Mouse (Mus musculus) intestine, embryonic 14.5 days (tissue): ENCODE data around the gene Mospd3. TPM values are rescaled to one million over a fixed set of nuclear protein-coding genes. Genes with fewer than 3 reads are reported as not detected.

Experiments
- ATAC-seq: fragments of 200-750 bp; cut with Nextera tagmentation; replicated peaks from 2 replicates; pipeline ENCODE4 v1.8.0; 2017; ENCODE audit warnings: low read depth, moderate number of reproducible peaks, moderate TSS enrichment, moderate library complexity; ENCODE audit not compliant: low FRiP score, low TSS enrichment
- DNase-seq: peaks from one replicate; pipeline ENCODE4 v3.0.0-alpha.2; 2018; ENCODE audit warnings: low spot score
- H3K27ac ChIP-seq: fragments of 300-500 bp; sonication (generic); 2 replicates; pipeline ENCODE4 v1.5.1; 2014; ENCODE audit warnings: low read depth, mild to moderate bottlenecking, control low read depth
- H3K27me3 ChIP-seq: fragments of 300-500 bp; sonication (generic); replicated peaks from 2 replicates; pipeline ENCODE4 v1.6.1; 2014; ENCODE audit warnings: low read length, control low read depth; ENCODE audit not compliant: control insufficient read depth, insufficient read depth
- H3K36me3 ChIP-seq: fragments of 300-500 bp; sonication (generic); 2 replicates; pipeline ENCODE4 v1.6.1; 2014; ENCODE audit warnings: low read length, control low read depth; ENCODE audit not compliant: control insufficient read depth, insufficient read depth
- H3K4me1 ChIP-seq: fragments of 300-500 bp; sonication (generic); replicated peaks from 2 replicates; pipeline ENCODE4 v1.6.1; 2014; ENCODE audit warnings: low read length, control low read depth, mixed read lengths; ENCODE audit not compliant: control insufficient read depth, insufficient read depth
- H3K4me2 ChIP-seq: fragments of 300-500 bp; sonication (generic); 2 replicates; pipeline ENCODE4 v1.6.1; 2014; ENCODE audit warnings: low read length
- H3K4me3 ChIP-seq: fragments of 300-500 bp; sonication (generic); 2 replicates; pipeline ENCODE4 v1.5.1; 2014; ENCODE audit warnings: low read depth, low read length, control low read depth, mixed read lengths
- H3K9ac ChIP-seq: fragments of 300-500 bp; sonication (generic); 2 replicates; pipeline ENCODE4 v1.6.1; 2014; ENCODE audit warnings: mild to moderate bottlenecking, low read length
- H3K9me3 ChIP-seq: fragments of 300-500 bp; sonication (generic); 2 replicates; pipeline ENCODE4 v1.6.1; 2016; ENCODE audit warnings: low read length, control low read depth; ENCODE audit not compliant: control insufficient read depth
- WGBS: fragments of 180-500 bp; shearing (Covaris S2); extraction: QIAGEN DNeasy Blood & Tissue Kit; methylation state at CpG from one replicate; pipeline ENCODE4 v1.1.7; 2014; 5-methylcytosine and 5-hydroxymethylcytosine counted together
- polyA plus RNA-seq: library from polyadenylated mRNA; unstranded; fragments of >200 nt; fragmentation: Nextera tagmentation; extraction: Ambion mirVana; gene quantifications from 2 replicates; pipeline ENCODE4 v1.2.1, GENCODE M21; 2014

The Mospd3 gene
- 29.0 and 29.4 TPM in 2 replicates for polyA plus RNA-seq

- Histone ChIP-seq H3K9ac (peak within 1 kb of the TSS; percentile 71), H3K4me2 (peak within 1 kb of the TSS; percentile 77), H3K36me3 (peaks cover 15% of the 10 kb centered on the region), H3K4me1 (peaks cover 16% of the 10 kb centered on the region), H3K9me3 (no peaks in the 10 kb centered on the region), H3K4me3 (peak within 1 kb of the TSS; percentile 71), H3K27me3 (no peaks in the 10 kb centered on the region), H3K27ac (peak within 1 kb of the TSS; percentile 80)
- DNase-seq, result peak; percentile 97
- WGBS, result under 1% methylated on average over 41 of the region's 41 CpGs
- peak; percentile 93 for ATAC-seq
Measured at GRCm38 (mm10) chr5:137600619-137601364, at the start of gene Mospd3. Gene Mospd3 (minus strand): TSS chr5:137601058.

- DNase-seq (peak; percentile 66), ATAC-seq (peak; percentile 37; the same call in 1 of the 2 replicates)
- peaks cover 14% of the 10 kb centered on the region for H3K27me3 ChIP-seq
- peaks cover 18% of the 10 kb centered on the region for H3K36me3 ChIP-seq
- WGBS, result 11% methylated on average over 18 of the region's 18 CpGs
- no peak overlapping the region for H3K4me3 ChIP-seq
- H3K4me1 ChIP-seq, result peaks cover 21% of the 10 kb centered on the region
- H3K9me3 ChIP-seq, result no peaks in the 10 kb centered on the region
- peak overlapping the region; percentile 14; the same call in 1 of the 2 replicates for H3K27ac ChIP-seq
- no peak overlapping the region for H3K9ac ChIP-seq
- peak overlapping the region; percentile 28 for H3K4me2 ChIP-seq
Measured at GRCm38 (mm10) chr5:137649669-137650571, 49.1 kb upstream of the Mospd3 start.

GRCm38 (mm10) chr5:137649251-137649650 is 48.4 kb upstream of the Mospd3 start:
- H3K9ac ChIP-seq, result no peak overlapping the region
- 44% methylated on average over 4 of the region's 4 CpGs for WGBS

GRCm38 (mm10) chr5:137647827-137648601 is 47.2 kb upstream of the Mospd3 start:
- Histone ChIP-seq H3K27ac (no peak overlapping the region), H3K36me3 (peaks cover 7% of the 10 kb centered on the region), H3K4me2 (no peak overlapping the region), H3K4me3 (no peak overlapping the region), H3K9me3 (no peaks in the 10 kb centered on the region), H3K4me1 (peaks cover 21% of the 10 kb centered on the region), H3K27me3 (peaks cover 31% of the 10 kb centered on the region), H3K9ac (no peak overlapping the region)
- no peak for DNase-seq
- ATAC-seq, result no peak
- 35% methylated on average over 9 of the region's 9 CpGs for WGBS

More at GRCm38 (mm10) chr5:137649251-137649650, 48.4 kb upstream of the Mospd3 start:
- DNase-seq (no peak), ATAC-seq (no peak)
- no peaks in the 10 kb centered on the region for H3K9me3 ChIP-seq
- peaks cover 11% of the 10 kb centered on the region for H3K36me3 ChIP-seq
- H3K27me3 ChIP-seq, result peaks cover 21% of the 10 kb centered on the region
- peaks cover 21% of the 10 kb centered on the region for H3K4me1 ChIP-seq
- no peak overlapping the region for H3K4me2 ChIP-seq
- H3K27ac ChIP-seq, result no peak overlapping the region; the same call in 1 of the 2 replicates
- H3K4me3 ChIP-seq, result no peak overlapping the region

- Histone ChIP-seq H3K4me3 (peak within 1 kb of the TSS; percentile 25), H3K4me1 (peaks cover 21% of the 10 kb centered on the region), H3K27me3 (peaks cover 31% of the 10 kb centered on the region), H3K4me2 (peak within 1 kb of the TSS; percentile 44), H3K27ac (no peak within 1 kb of the TSS), H3K36me3 (peaks cover 21% of the 10 kb centered on the region), H3K9me3 (no peaks in the 10 kb centered on the region), H3K9ac (peak within 1 kb of the TSS; percentile 25; the same call in 1 of the 2 replicates)
- no peak for ATAC-seq
- 19% methylated on average over 11 of the region's 11 CpGs for WGBS
- no peak for DNase-seq
Measured at GRCm38 (mm10) chr5:137645652-137646091, 44.8 kb upstream of the Mospd3 start, which contains the start of gene Irs3. Gene Irs3 (minus strand): TSS chr5:137645714.

- H3K36me3 ChIP-seq, result peaks cover 26% of the 10 kb centered on the region
- peaks cover 17% of the 10 kb centered on the region for H3K4me1 ChIP-seq
- 4% methylated on average over 44 of the region's 44 CpGs for WGBS
- H3K4me2 ChIP-seq, result peak overlapping the region; percentile 44
- H3K27ac ChIP-seq, result no peak overlapping the region
- peak overlapping the region; percentile 25; the same call in 1 of the 2 replicates for H3K9ac ChIP-seq
- DNase-seq, result no peak
- H3K9me3 ChIP-seq, result no peaks in the 10 kb centered on the region
- peak overlapping the region; percentile 25 for H3K4me3 ChIP-seq
- no peak for ATAC-seq
- H3K27me3 ChIP-seq, result peaks cover 31% of the 10 kb centered on the region
Measured at GRCm38 (mm10) chr5:137645091-137645651, 44.3 kb upstream of the Mospd3 start.

- ATAC-seq, result no peak
- peaks cover 29% of the 10 kb centered on the region for H3K36me3 ChIP-seq
- no peak overlapping the region for H3K4me3 ChIP-seq
- WGBS, result 37% methylated on average over 19 of the region's 19 CpGs
- DNase-seq, result no peak
- peaks cover 31% of the 10 kb centered on the region for H3K27me3 ChIP-seq
- peaks cover 11% of the 10 kb centered on the region for H3K4me1 ChIP-seq
- H3K9me3 ChIP-seq, result no peaks in the 10 kb centered on the region
- no peak overlapping the region for H3K9ac ChIP-seq
- no peak overlapping the region for H3K27ac ChIP-seq
- no peak overlapping the region for H3K4me2 ChIP-seq
Measured at GRCm38 (mm10) chr5:137644484-137644883, 43.6 kb upstream of the Mospd3 start.
